Mouse (Mus musculus) CD4-positive helper T cell, adult 2 months (primary cell): Measurements from ENCODE around the gene Ncoa1.
A peak's percentile ranks its signal among the peaks of the same experiment; 100 is the strongest.

ENCODE experiments used
- DNase-seq: peaks from one replicate; pipeline ENCODE4 v3.0.0-alpha.2; 2012; ENCODE audit warnings: low read depth, missing footprints, low spot score

The Ncoa1 gene

DNA sequence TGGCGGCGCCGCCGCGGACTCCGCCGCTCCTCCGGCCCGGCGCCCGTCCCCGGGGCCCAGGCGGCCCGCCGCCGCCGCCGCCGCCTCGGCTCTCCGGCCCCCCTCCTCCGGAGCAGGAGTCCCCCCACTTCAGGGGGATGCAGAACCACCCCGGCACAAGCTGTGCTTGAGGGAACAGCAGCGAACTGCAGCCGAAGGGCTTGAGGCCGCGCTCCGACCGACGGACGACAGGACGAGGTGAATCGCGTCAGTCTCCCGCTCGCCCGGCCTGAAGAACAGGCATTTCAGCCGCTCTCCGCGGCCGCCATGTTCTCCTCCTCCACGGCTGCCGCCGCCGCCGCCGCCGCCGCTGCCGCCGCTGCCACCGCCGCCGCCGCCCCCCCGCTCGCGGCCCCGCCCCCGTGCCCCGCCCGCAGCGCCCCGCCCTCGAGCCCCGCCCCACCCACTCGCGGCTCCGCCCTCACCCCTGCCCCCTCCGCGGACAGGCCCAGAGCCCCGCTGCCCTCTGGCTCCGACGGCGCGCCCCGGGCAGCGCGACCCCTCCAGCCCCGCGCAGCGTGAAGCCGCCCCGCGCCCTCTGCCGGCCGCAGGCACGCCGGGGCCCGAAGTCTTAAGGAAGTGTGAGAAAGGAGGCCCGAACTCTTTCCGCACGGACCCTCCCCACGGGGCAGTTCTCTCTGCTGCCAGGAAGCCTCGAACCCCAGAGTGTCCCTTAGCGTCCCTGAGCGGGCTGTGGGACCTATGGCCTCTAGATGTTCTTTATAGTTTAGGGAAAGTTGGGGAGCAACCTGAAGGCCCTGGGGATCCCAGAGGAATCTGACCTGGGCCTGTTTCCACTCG lies at the start of gene Ncoa1:
TSS of gene Ncoa1 (minus strand) at position 351 of the 840 bp plus-strand sequence.
- peak; percentile 79 for DNase-seq

DNA sequence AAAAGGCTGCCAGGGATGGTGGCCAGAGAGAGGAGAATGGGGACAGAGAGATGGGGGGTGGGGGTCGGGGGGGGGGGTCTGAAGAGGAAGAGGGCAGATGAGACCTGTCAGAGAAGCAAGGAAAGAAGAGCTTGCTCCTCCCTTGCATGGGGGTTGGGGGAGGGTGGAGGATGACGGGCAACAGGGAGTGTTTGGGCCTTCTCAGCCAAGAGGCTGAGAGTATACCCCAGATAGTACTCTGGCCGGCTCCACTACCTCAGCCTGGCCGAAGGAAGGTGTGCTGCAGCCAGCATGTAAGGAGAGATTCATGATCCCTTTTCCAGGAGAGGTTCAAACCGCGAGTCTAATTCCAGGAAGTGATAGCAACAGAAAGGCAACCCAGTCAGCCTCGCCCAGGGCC lies 47.6 kb upstream of the Ncoa1 start:
- DNase-seq: no peak

- DNase-seq: no peak
Observed at GRCm38 (mm10) chr12:4523688-4524298, 46.8 kb upstream of the Ncoa1 start.

DNA sequence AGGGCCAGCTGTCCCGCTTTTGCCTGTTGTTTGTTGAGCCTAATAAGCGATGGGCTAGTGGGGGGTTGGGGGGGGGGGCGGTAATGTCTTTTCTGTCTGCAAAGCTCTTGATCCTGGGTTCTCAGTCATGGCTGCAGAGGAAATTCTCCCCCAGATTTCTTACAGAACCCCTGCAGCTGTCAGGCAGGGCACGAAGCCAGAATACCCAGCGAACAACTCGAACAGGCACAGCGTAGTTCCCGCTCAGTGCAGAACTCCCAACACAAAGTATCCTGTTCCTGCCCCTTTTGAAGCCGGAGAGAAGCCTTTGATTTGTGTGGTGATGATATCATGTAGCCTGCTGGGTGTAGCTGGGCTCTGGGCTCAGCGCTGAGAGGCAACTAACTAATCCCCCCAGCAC lies 46.2 kb upstream of the Ncoa1 start:
- DNase-seq: no peak

DNA sequence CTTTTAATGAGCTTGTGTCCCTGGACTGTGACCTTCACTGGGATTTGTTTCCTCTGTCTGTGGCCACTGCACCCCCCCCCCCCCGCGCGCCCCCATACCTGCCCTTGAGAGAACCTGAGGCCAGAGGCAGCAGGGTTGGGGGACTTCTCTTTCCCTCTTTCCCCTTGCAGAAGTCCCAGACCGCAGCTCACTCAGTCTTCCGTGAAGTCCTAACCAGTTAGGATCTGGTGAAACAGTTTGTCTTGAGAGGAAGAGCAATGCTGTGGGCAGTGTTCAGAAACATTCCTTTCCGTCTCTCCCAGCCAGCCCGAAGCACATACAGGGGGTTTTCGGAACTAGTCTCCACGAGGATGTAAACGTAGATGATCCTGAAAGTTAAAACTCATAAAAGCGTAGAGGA lies 42.0 kb upstream of the Ncoa1 start:
- DNase-seq: no peak

DNA sequence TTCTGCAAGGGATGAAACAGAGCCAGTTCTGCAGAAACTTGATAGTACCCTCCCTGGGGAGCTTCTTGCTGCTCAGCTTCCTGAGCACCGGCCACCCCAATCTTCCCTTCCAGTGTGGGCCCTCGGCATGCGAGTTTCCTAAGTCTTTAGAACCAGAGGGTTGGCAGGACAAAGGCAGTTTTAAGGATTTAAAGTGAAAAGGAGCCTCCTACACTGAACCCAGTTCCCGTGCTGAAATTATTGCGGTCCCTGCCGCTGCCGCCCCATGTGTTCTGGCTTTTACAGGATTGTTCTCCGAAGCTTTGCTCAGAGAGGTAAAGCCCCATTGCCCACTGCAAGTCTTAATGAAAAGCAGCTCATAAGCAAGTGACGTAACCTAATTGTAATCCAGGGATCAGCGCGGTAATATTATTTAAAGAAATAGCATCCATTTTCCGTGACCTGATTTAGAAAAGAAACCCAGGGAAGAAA lies 32.6 kb upstream of the Ncoa1 start:
- DNase-seq: no peak

DNA sequence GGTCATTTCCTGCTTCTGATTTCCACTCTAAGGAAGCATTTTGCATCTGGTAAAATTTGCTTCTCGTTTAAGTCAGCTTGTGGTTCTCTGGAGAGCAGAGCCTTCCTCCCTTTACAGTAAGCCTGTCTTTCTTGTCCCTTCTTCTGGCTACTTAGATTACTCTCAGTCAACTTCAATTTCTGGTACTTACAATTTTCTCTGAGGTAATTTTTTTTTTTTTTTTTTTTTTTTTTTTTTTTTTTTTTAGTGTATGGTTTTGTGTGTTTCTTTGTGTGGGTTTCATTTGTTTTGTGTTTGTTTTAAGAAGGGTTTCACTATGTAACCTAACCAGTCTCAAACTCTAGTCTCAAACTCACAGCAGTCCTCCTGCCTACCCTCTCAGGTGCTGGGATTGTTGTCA lies 31.2 kb upstream of the Ncoa1 start:
- no peak for DNase-seq

GRCm38 (mm10) chr12:4507461-4507860 lies 30.5 kb upstream of the Ncoa1 start:
- DNase-seq: no peak

DNA sequence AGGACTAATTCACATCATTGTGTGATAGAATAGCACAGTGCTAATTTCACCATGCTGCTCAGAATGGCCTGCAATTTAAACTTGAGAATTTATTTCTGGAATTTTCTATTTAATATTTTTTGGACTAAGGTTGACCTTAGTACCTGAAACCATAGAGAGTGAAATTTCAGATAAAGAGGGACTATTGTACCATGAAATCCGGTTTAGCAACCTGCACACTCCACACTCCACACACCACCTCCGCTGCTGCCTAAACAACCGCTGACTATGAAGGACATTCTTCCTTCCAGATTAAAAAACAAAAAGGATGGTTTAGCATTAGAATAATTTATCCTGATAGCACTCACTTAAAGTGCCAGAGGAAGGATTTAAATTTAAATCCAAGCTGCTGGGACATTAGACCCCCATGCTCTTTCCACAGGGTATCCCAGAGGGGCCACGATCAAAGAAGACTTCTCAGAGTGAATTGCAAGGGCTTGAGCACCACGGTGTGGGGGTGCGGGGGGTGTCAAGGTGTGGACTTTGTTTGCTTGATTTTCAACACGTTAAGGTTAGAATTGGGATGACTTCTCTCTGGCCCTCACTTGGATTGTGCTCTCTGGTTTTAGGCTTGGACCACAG lies 29.9 kb upstream of the Ncoa1 start:
- DNase-seq: no peak

GRCm38 (mm10) chr12:4505298-4505697 lies 28.3 kb upstream of the Ncoa1 start:
- no peak for DNase-seq

DNA sequence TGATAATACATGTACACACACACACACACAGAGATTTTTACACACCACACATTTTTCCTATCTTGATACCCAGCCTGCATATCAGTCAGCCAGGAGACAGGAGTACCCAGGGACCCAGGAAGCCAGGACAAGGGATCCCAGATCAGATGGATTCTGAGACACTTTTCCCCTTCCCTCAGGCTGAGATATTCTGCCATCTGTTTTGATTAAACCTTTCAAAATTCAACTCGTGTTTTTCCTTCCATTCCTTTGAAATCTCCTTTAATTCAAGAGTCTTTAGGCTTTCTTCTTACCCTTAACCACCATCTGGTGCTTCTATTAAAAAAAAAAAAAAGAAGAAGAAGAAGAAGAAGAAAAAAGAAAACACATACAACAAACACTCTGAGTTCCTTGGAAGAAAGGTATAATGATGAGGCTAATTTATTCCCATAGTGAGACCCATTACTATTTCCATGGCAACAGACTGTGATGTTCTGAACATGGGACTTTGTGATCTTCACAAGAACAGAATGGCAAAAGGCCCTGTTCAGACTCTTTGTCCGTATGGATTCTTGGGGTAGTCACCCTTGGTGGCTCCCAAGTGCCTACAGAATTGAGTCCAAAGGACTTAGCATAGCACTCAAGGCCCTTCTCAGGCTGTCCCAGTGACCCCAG lies 26.8 kb upstream of the Ncoa1 start:
- no peak for DNase-seq

DNA sequence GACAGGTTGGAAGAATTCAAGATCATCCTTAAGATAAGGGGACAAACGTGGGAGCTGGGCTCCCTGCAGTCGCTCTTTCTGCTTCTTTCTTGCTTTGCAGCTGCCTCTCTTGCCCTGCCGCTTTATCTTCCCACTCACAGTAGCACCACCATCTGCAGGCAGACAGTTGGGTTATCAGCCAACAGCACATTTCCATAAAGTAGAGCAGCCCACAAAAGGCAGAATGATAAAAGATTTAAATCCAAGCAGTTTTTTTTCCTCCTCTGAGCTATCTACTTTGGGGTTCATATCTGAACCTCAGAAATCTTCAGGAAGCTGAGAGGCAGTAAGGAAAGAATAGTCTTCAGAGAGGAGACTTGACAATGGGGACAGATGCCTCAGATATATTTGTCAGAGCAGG lies 24.9 kb upstream of the Ncoa1 start:
- no peak for DNase-seq

- DNase-seq: no peak
Observed at GRCm38 (mm10) chr12:4500516-4500915, 23.5 kb upstream of the Ncoa1 start.

- DNase-seq: no peak
Observed at GRCm38 (mm10) chr12:4499651-4500175, 22.7 kb upstream of the Ncoa1 start.

- DNase-seq: no peak
Observed at GRCm38 (mm10) chr12:4488411-4488810, 11.4 kb upstream of the Ncoa1 start.

- DNase-seq: no peak
Observed at GRCm38 (mm10) chr12:4483386-4483785, 6.4 kb upstream of the Ncoa1 start.

- DNase-seq: no peak
Observed at GRCm38 (mm10) chr12:4481687-4482086, 4.7 kb upstream of the Ncoa1 start.

DNA sequence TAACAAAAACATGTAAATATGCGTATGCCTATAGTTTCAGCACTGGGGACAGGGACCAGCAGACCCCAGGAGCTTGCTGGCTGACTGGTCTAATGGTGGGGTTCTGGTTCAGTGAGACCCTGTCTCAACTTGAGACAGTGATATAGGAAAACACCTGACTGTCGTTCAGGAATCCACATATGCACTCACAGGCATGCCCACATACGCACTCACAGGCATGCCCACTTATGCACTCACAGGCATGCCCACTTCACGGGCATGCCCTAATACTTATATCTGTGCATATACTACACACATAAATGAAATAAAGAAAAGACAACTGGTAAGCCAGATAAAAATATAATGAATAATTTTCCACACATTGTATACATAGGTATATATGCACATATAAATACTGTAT lies 3.3 kb upstream of the Ncoa1 start:
- DNase-seq: no peak

GRCm38 (mm10) chr12:4479171-4479881 lies 2.3 kb upstream of the Ncoa1 start:
- no peak for DNase-seq

- no peak for DNase-seq
Observed at GRCm38 (mm10) chr12:4477941-4478795, 1.2 kb upstream of the Ncoa1 start.
